Mouse (Mus musculus) midbrain, postnatal 0 days (tissue): ENCODE measurements at regions not wholly inside any gene's neighbourhood (a gene's known extent, or its start where the extent isn't known, plus 50 kb on each side); places are given as distances from the start of the nearest gene placed in this dataset.
A peak's percentile ranks its signal among the peaks of the same experiment; 100 is the strongest.

ENCODE experiments used
- ATAC-seq: fragments of 200-750 bp; cut with Nextera tagmentation; 2 replicates; pipeline ENCODE4 v1.8.0; 2017; ENCODE audit warnings: moderate number of reproducible peaks, mild to moderate bottlenecking, moderate TSS enrichment, moderate library complexity; ENCODE audit not compliant: low FRiP score
- DNase-seq: peaks from one replicate; pipeline ENCODE4 v3.0.0-alpha.2; 2015; ENCODE audit warnings: low spot score
- H3K27ac ChIP-seq: fragments of 300-500 bp; sonication (generic); 2 replicates; pipeline ENCODE4 v1.5.1; 2014; ENCODE audit warnings: low read depth, mild to moderate bottlenecking, low read length, mixed read lengths
- H3K27me3 ChIP-seq: fragments of 300-500 bp; sonication (generic); 2 replicates; pipeline ENCODE4 v1.6.1; 2014; ENCODE audit warnings: low read length, control low read depth, mixed read lengths; ENCODE audit not compliant: insufficient read depth
- H3K36me3 ChIP-seq: fragments of 300-500 bp; sonication (generic); 2 replicates; pipeline ENCODE4 v1.6.1; 2014; ENCODE audit warnings: low read length, control low read depth, mixed read lengths; ENCODE audit not compliant: insufficient read depth
- H3K4me1 ChIP-seq: fragments of 300-500 bp; sonication (generic); 2 replicates; pipeline ENCODE4 v1.6.1; 2014; ENCODE audit warnings: mild to moderate bottlenecking, control low read depth, antibody characterized with exemption, low read length, mixed read lengths; ENCODE audit not compliant: insufficient read depth
- H3K4me2 ChIP-seq: fragments of 300-500 bp; sonication (generic); 2 replicates; pipeline ENCODE4 v1.6.1; 2014; ENCODE audit warnings: low read depth, mild to moderate bottlenecking, low read length, mixed read lengths; ENCODE audit not compliant: poor library complexity, severe bottlenecking
- H3K4me3 ChIP-seq: fragments of 300-500 bp; sonication (generic); 2 replicates; pipeline ENCODE4 v1.5.1; 2014; ENCODE audit warnings: low read depth, mild to moderate bottlenecking, low read length, moderate library complexity
- H3K9ac ChIP-seq: fragments of 300-500 bp; sonication (generic); replicated peaks from 2 replicates; pipeline ENCODE4 v1.6.1; 2014; ENCODE audit warnings: mild to moderate bottlenecking, low read length, moderate library complexity, mixed read lengths; ENCODE audit not compliant: poor library complexity, severe bottlenecking
- H3K9me3 ChIP-seq: fragments of 300-500 bp; sonication (generic); 2 replicates; pipeline ENCODE4 v1.6.1; 2016; ENCODE audit warnings: low read length, control low read depth
- CTCF ChIP-seq: IDR thresholded peaks from 2 replicates; pipeline ENCODE4 v1.5.1; 2016; ENCODE audit warnings: antibody characterized with exemption, mild to moderate bottlenecking
- WGBS: fragments of 180-500 bp; shearing (Covaris S2); extraction: QIAGEN DNeasy Blood & Tissue Kit; methylation state at CpG from one replicate; pipeline ENCODE4 v1.1.7; 2014; 5-methylcytosine and 5-hydroxymethylcytosine counted together

DNA sequence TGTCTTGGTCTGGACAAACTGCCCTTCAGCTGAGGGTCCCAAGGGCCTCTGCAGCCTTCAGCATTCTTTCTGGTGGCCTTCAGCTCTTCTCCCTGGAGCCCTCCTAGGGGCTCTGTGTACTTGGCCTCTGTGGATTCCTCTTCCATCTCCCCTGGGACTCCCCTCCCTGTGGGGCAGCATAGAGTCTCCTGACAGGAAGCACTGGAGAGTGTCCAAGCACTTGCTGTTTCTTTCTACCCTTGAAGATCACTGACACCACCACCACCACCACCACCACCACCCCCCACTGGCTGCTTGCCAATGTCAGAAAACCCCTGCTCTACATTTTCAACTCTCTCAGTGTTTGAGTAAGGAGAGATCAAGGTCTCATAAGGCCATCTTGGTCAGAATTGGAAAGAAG, 206.3 kb downstream of the Irs2 start:
- no peak overlapping the region for H3K4me2 ChIP-seq
- H3K36me3 ChIP-seq: no peaks in the 10 kb centered on the region
- no peak for DNase-seq
- H3K27ac ChIP-seq: no peak overlapping the region
- H3K9me3 ChIP-seq: no peaks in the 10 kb centered on the region
- no peak overlapping the region for H3K9ac ChIP-seq
- no peak overlapping the region for H3K4me3 ChIP-seq
- H3K27me3 ChIP-seq: no peaks in the 10 kb centered on the region
- H3K4me1 ChIP-seq: no peaks in the 10 kb centered on the region; the same call in 1 of the 2 replicates
- no peak for ATAC-seq
- TF ChIP-seq CTCF: no peak

DNA sequence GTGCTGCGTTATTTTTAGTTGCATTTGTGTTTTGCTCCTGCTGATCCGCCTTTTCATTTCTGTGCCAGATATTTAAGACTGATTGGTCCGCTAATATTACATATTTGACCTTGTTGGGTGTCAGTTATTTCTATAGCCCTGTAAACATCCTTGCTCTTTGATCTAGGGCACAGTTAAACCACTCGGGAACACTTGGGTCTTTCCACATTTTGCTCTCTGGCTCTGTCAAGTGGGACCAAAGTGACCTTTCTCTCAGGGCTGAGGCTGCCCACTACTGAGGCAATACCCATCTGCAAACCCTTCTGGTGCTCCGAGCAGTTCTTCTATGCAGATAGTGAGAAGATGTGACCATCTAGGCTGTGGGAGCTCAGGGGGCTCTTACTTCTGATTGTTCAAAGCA, 206.7 kb downstream of the Irs2 start:
- no peak overlapping the region for H3K9ac ChIP-seq
- H3K4me2 ChIP-seq: no peak overlapping the region
- no peaks in the 10 kb centered on the region; the same call in 1 of the 2 replicates for H3K4me1 ChIP-seq
- H3K9me3 ChIP-seq: no peaks in the 10 kb centered on the region
- H3K27me3 ChIP-seq: no peaks in the 10 kb centered on the region
- no peak overlapping the region for H3K27ac ChIP-seq
- H3K36me3 ChIP-seq: no peaks in the 10 kb centered on the region
- no peak for TF ChIP-seq CTCF
- H3K4me3 ChIP-seq: no peak overlapping the region
- DNase-seq (no peak), ATAC-seq (no peak)
- WGBS: 82% methylated on average over 5 of the region's 5 CpGs

DNA sequence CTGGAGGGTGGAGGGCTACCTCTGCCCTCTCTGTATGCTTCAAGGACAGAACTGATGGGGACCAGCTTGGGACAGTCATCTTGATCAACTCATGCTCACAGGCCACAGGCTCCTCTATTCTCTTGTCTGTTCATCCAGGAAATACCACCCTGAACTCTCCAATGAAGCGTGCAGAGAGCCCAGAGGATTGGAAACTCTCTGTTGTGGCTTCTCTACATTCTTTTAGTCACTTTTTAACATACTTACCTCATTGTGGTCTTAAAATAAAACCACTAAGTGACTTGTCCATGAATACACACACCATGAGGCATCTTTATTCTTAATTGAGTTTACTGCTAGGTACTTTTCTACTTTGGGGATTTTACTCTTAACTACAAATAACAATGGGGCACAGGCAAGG, 209.8 kb downstream of the Irs2 start:
- H3K36me3 ChIP-seq: no peaks in the 10 kb centered on the region
- H3K4me1 ChIP-seq: peaks cover 5% of the 10 kb centered on the region; the same call in 1 of the 2 replicates
- no peak overlapping the region for H3K4me2 ChIP-seq
- no peaks in the 10 kb centered on the region for H3K9me3 ChIP-seq
- H3K9ac ChIP-seq: no peak overlapping the region
- ATAC-seq: no peak
- WGBS: 85% methylated on average over 1 of the region's 1 CpGs
- no peak for DNase-seq
- H3K27me3 ChIP-seq: no peaks in the 10 kb centered on the region
- no peak for TF ChIP-seq CTCF
- H3K4me3 ChIP-seq: no peak overlapping the region
- no peak overlapping the region for H3K27ac ChIP-seq

DNA sequence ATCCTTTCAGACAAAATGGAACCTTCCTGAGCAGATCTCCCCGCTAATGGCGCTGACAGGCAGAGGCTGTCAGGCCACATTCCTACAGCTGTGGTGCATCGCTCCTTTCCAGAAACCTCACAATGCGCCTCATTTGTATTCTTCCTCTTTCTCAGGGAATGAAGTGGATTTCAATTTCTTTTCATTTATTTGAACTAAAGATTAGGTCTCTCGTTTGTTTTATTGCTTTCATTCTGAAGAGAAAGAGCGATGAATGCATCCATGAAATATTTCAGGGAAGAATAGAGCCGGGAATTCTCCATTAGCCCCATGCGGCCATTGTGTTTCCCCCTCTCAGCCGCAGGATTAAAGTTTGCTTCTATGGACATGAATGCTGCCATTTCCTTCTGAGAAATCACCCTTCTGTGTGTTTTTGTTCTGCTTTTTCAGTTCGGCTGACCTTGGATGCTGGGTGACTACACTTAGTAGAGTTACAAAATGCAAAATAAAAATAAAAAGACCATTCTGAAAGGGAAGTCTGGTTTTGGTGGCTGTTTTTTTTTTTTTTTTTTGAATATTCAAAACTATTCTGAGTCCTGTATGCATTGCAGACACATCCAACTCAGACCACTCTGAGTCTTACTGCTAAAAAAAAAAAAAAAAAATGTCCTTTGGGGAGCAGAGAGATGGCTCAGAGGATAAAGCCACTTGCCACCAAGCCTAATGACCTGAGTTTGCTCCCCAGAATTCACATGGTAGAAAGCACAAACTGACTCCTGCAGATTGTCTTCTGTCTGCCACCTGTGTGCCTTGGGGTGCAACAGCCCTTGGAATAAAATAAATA, 213.7 kb downstream of the Irs2 start:
- H3K36me3 ChIP-seq: no peaks in the 10 kb centered on the region
- H3K27me3 ChIP-seq: no peaks in the 10 kb centered on the region
- H3K27ac ChIP-seq: peak overlapping the region; percentile 65
- ATAC-seq (no peak), DNase-seq (peak; percentile 56)
- no peak overlapping the region for H3K4me2 ChIP-seq
- 14% methylated on average over 10 of the region's 10 CpGs for WGBS
- no peak overlapping the region for H3K4me3 ChIP-seq
- H3K4me1 ChIP-seq: peaks cover 5% of the 10 kb centered on the region; the same call in 1 of the 2 replicates
- no peaks in the 10 kb centered on the region for H3K9me3 ChIP-seq
- 0 out of 2 replicates have a peak overlapping the region, but pooled peaks have one; percentile 10 for H3K9ac ChIP-seq
- TF ChIP-seq CTCF: no peak

DNA sequence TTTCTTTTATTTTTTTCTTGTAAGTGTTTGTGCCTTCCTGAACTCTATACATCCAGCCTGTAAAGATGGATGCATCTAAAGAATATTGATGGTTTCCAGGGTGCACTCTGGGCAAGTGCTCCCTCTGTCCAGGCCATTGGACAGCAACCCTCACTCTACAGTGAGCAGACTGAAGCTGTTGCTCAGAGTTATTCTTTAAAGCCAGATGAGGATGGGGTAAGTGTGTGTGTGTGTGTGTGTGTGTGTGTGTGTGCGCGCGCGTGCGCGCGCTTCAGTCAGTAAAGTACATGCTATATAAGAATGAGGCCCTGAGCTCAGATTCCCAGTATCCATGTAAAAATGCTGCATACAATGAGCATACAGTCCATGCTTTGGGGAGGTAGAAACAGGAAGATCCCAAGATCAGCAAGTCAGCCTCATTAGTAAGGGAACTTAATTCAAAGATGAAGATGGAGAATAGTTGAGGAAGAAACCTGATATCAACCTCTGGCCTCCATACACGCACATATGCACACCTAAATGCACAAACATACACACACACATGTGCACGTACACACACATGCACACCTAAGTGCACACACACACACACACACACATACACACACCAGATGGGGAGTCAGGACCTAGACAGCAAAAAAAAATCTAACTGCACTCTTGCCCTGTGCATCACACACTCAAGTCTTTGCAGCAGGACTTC, 214.4 kb downstream of the Irs2 start:
- ATAC-seq (no peak), DNase-seq (no peak)
- Histone ChIP-seq H3K9ac (0 out of 2 replicates have a peak overlapping the region, but pooled peaks have one; percentile 10), H3K4me3 (no peak overlapping the region), H3K4me2 (no peak overlapping the region), H3K4me1 (peaks cover 5% of the 10 kb centered on the region; the same call in 1 of the 2 replicates), H3K27ac (0 out of 2 replicates have a peak overlapping the region, but pooled peaks have one; percentile 0), H3K9me3 (no peaks in the 10 kb centered on the region), H3K27me3 (no peaks in the 10 kb centered on the region), H3K36me3 (no peaks in the 10 kb centered on the region)
- no peak for TF ChIP-seq CTCF
- 93% methylated on average over 9 of the region's 9 CpGs for WGBS
